Mouse (Mus musculus) CH12.LX (cell line): ENCODE data around the gene B430306N03Rik.

ENCODE experiments used
- CTCF ChIP-seq, 2 experiments: IDR thresholded peaks in 1 of 2; conservative IDR thresholded peaks in 1 of 2; 2 replicates each; pipeline ENCODE4 v1.5.1; 2011 to 2012; ENCODE audit warnings: low read depth in 2 of 2, low read length in 2 of 2, improper control_type of control experiment in 1 of 2, inconsistent platforms in 1 of 2, mild to moderate bottlenecking in 1 of 2, moderate library complexity in 1 of 2
- ELF1 ChIP-seq: IDR thresholded peaks from 2 replicates; pipeline ENCODE4 v1.6.1; 2014; ENCODE audit warnings: low read depth, mild to moderate bottlenecking, inconsistent platforms, low read length, improper control_type of control experiment
- KAT2A ChIP-seq: IDR thresholded peaks from 2 replicates; pipeline ENCODE4 v1.6.1; 2012; ENCODE audit warnings: low read length, improper control_type of control experiment, inconsistent platforms; ENCODE audit not compliant: insufficient replicate concordance
- POLR2A ChIP-seq: IDR thresholded peaks from 2 replicates; pipeline ENCODE4 v1.6.1; 2011; ENCODE audit warnings: low read depth, mild to moderate bottlenecking, improper control_type of control experiment, low read length
- RCOR1 ChIP-seq: conservative IDR thresholded peaks from 2 replicates; pipeline ENCODE4 v1.6.1; 2012; ENCODE audit warnings: low read depth, mild to moderate bottlenecking, inconsistent platforms, low read length, improper control_type of control experiment
- USF1 ChIP-seq: IDR thresholded peaks from 2 replicates; pipeline ENCODE4 v1.6.1; 2014; ENCODE audit warnings: low read depth, mild to moderate bottlenecking, inconsistent platforms, low read length, improper control_type of control experiment

DNA sequence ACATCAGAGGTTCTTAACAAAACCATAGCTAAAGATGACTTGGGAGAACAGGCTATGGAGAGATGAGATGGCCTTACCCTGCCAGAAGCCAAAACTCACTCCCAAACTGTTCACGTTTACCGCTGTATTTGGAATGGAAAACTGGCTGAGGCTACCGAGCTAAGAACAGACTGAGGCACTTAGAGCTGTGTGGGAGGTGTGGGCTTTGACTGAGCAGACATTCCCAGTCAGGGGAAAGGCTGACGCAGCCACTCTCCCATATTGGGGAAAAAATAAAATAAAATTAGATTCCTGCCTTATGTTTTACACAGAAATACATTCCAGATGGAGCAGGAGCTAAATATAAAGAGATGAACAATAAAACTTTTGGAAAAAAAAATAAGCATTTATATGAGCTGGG is 10.7 kb downstream of the B430306N03Rik start:
- no peak for TF ChIP-seq POLR2A
- TF ChIP-seq CTCF (conservative IDR thresholded peaks at IDR 0.05 in 1 of 2, IDR thresholded peaks at IDR 0.05 in 1 of 2; ENCODE audit: low read depth in 2 of 2, low read length in 2 of 2): no peak
- TF ChIP-seq RCOR1: no peak
- TF ChIP-seq KAT2A: no peak
- no peak for TF ChIP-seq ELF1
- no peak for TF ChIP-seq USF1
